Mouse (Mus musculus) central nervous system, embryonic 14 days (tissue): ENCODE data around the gene Cnpy3. TPM values are rescaled to one million over a fixed set of nuclear protein-coding genes. Genes with fewer than 3 reads are reported as not detected.

ENCODE experiments used
- polyA plus RNA-seq: library from polyadenylated mRNA; depleted of rRNA; stranded (reverse); fragments of >200 nt; gene quantifications from 2 replicates; pipeline ENCODE4 v1.2.3, GENCODE M21; 2012; rRNA removed

The Cnpy3 gene
- 53.5 and 59.9 TPM in 2 replicates for polyA plus RNA-seq

GRCm38 (mm10) chr17:46751794-46752556 is at the start of gene Cnpy3:
Gene Cnpy3 (minus strand): TSS chr17:46752214.

GRCm38 (mm10) chr17:46782341-46783221 is 30.6 kb upstream of the Cnpy3 start, which contains the start of gene Rpl7l1:
Gene Rpl7l1 (minus strand): TSS chr17:46782672.

GRCm38 (mm10) chr17:46772404-46773277 is 20.6 kb upstream of the Cnpy3 start, which contains the start of gene 2310039H08Rik:
Gene 2310039H08Rik (plus strand): TSS chr17:46772635.

GRCm38 (mm10) chr17:46763544-46763943 is 11.5 kb upstream of the Cnpy3 start, which contains the start of gene Ptcra:
Gene Ptcra (minus strand): TSS chr17:46763712.

GRCm38 (mm10) chr17:46728904-46729318 is 23.1 kb downstream of the Cnpy3 start, which contains the start of gene Gnmt:
Gene Gnmt (minus strand): TSS chr17:46729168.

GRCm38 (mm10) chr17:46710959-46711597 is 40.9 kb downstream of the Cnpy3 start, which contains the start of gene Pex6:
Gene Pex6 (plus strand): TSS chr17:46711463.

GRCm38 (mm10) chr17:46704887-46705835 is 46.9 kb downstream of the Cnpy3 start, which contains the start of gene Ppp2r5d:
Gene Ppp2r5d (minus strand): TSS chr17:46705111.

Other genes with a start within 250 kb of the Cnpy3 start
- gene Cul9, start 205.8 kb downstream of the Cnpy3 start, polyA plus RNA-seq, result 37.0 and 39.7 TPM in 2 replicates
- 63.0 and 64.7 TPM in 2 replicates for gene Srf, start 196.0 kb downstream of the Cnpy3 start, polyA plus RNA-seq
- 27.6 and 39.1 TPM in 2 replicates for gene Ptk7, start 122.7 kb downstream of the Cnpy3 start, polyA plus RNA-seq
- gene Klc4, start 106.2 kb downstream of the Cnpy3 start, polyA plus RNA-seq, result 35.0 and 37.2 TPM in 2 replicates
- 57.1 and 58.5 TPM in 2 replicates for gene Mrpl2, start 106.0 kb downstream of the Cnpy3 start, polyA plus RNA-seq
- gene Cul7, start 101.9 kb downstream of the Cnpy3 start, polyA plus RNA-seq, result 79.9 and 93.7 TPM in 2 replicates
- 36.2 and 40.8 TPM in 2 replicates for gene Rrp36, start 77.9 kb downstream of the Cnpy3 start, polyA plus RNA-seq
- gene Mea1, start 73.4 kb downstream of the Cnpy3 start, polyA plus RNA-seq, result 168 and 171 TPM in 2 replicates
- 140 and 150 TPM in 2 replicates for gene Klhdc3, start 71.3 kb downstream of the Cnpy3 start, polyA plus RNA-seq
- 105 and 111 TPM in 2 replicates for gene Ppp2r5d, start 47.1 kb downstream of the Cnpy3 start, polyA plus RNA-seq
- 42.6 and 47.2 TPM in 2 replicates for gene Pex6, start 40.8 kb downstream of the Cnpy3 start, polyA plus RNA-seq
- 1.8 and 2.8 TPM in 2 replicates for gene Gnmt, start 23.0 kb downstream of the Cnpy3 start, polyA plus RNA-seq
- gene Ptcra, start 11.5 kb upstream of the Cnpy3 start, polyA plus RNA-seq, result 0.04 TPM in 1 of 2 replicates, not detected in the other
- gene 2310039H08Rik, start 20.4 kb upstream of the Cnpy3 start, polyA plus RNA-seq, result 64.8 and 67.4 TPM in 2 replicates
- 88.2 and 89.8 TPM in 2 replicates for gene Rpl7l1, start 30.5 kb upstream of the Cnpy3 start, polyA plus RNA-seq
- gene Bicral, start 106.3 kb upstream of the Cnpy3 start, polyA plus RNA-seq, result 17.7 and 20.6 TPM in 2 replicates
- gene Tbcc, start 138.5 kb upstream of the Cnpy3 start, polyA plus RNA-seq, result 34.7 and 37.5 TPM in 2 replicates
- gene Prph2, start 158.2 kb upstream of the Cnpy3 start, polyA plus RNA-seq, result 0.05 TPM in 2 replicates